Mouse (Mus musculus) activated CD4-positive, CD25-positive, alpha-beta regulatory T cell, adult 4 months (primary cell): ENCODE results near the gene Uqcc3. TPM values are rescaled to one million over a fixed set of nuclear protein-coding genes. Genes with fewer than 3 reads are reported as not detected.
"Not testable (repeated sequence)": the region's sequence is repeated elsewhere in the genome, so short reads cannot be mapped to it uniquely, and the experiment has no call there.

Experiments
- ATAC-seq: one replicate; pipeline ENCODE4 v1.8.0; 2017
- polyA plus RNA-seq, 2 experiments: library from polyadenylated mRNA; unstranded; fragments of 100-300 nt; shearing (Covaris generic); gene quantifications; one replicate each; pipeline ENCODE4 v1.2.1; 2017

The Uqcc3 gene
- polyA plus RNA-seq, 2 experiments from 2014 or later, result 85.8 to 90.4 TPM

DNA sequence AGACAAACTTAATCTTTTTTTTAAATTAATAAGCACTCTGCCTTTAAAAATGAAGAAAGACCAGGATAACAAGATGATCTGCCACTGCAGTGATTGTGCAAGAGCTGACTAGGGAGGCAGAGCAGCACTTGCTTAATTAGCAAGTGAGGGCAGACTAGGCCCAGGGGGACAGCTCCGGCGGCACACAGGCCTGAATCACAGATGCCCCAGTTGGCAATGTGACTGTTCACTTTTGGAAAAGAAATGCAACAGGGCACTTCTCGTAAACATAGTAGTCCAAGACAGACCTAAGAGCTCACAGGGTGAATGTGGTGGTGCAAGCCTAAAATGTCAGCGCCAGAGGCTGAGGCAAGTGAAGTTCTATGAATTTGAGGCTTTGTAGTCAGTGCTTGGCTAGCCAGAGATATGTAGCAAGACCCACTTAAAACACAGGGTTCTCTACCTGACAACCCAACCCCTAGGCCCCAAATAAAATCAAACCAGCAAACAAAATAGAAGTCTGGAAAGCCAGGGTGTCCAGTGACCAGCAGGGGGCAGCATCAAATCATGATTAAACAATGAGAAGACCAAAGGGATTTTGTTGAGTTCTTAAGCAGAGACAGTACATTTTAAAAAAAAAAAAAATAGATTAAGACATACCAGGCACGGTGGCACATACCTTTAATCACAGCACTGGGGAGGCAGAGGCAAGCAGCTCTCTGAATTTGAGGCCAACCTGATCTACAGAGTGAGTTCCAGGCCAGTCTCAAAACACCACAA is 36.2 kb downstream of the Uqcc3 start:
- no peak for ATAC-seq

DNA sequence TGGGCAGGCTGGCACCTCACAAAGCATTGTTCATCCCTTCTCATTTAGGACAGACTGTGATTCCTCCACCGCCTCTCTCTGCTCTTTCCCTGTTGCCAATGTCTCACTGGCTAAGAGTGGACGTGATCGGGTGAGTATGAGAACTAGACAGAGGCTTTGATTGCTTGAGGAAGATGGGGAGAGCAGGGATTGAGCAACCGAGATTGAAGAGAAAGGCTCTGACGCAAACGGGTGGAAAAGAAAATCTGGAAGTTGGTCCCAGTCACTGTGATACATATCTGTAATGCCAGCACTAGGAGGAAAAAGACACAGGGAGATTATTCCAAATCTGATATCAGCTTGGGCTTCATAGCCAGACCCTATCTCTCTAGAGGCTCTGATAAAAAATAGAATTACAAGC is 37.8 kb downstream of the Uqcc3 start:
- no peak for ATAC-seq

DNA sequence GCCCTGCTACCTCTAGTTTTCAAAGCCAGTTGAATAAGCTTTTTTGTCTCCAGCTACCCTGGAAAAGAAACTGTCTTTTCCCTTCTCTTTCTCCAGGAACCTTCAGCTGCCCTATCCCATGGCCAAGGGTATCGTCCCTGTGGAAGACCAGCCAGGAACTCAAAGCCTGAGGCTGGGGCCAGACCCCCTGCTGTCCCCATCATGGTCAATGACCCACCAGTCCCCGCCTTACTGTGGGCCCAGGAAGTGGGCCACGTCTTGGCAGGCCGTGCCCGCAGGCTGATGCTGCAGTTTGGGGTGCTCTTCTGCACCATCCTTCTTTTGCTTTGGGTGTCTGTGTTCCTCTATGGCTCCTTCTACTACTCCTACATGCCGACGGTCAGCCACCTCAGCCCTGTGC is 39.7 kb downstream of the Uqcc3 start:
- no peak for ATAC-seq

DNA sequence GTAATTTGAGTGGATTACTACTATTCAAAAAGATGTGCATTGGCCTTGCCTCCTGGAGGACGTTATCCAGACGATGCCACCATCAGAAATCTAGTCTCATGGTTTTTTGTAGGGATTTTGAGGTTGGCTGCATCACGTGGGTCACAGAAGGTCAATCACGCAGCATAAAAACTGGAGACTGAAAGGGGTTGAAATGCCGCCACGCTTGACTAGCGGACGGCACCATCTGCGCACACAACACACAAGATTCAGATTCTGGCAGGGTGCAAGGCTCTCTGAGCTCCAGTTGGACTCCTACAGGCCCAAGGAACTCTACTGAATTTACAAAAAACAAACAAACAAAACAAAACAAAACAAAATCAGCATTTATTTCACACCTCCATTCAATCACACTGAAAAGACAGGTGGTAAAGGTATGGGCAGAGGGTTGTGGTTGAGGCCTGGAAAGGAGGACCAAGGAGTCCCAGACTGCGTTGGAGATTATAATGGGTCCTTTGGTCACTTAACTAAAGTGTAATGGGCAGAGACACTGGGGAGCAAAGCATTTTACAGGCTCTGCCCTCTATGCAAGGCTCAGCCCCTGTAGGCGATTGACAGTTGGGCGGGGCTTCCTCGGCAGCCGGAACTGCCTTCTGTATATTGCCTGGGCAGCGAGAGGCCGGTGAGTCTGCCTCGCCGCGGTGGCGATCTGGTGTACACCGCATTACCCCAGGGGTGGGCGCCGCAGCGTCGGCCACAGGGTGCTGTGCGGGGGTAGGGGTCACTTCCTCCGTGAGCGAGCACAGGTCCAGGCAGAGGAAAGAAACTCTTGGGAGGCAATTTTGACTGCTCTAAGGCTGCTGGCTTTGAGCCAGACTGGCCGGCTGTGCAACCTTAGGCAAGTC is 40.6 kb downstream of the Uqcc3 start:
- ATAC-seq, result peak; percentile 17

DNA sequence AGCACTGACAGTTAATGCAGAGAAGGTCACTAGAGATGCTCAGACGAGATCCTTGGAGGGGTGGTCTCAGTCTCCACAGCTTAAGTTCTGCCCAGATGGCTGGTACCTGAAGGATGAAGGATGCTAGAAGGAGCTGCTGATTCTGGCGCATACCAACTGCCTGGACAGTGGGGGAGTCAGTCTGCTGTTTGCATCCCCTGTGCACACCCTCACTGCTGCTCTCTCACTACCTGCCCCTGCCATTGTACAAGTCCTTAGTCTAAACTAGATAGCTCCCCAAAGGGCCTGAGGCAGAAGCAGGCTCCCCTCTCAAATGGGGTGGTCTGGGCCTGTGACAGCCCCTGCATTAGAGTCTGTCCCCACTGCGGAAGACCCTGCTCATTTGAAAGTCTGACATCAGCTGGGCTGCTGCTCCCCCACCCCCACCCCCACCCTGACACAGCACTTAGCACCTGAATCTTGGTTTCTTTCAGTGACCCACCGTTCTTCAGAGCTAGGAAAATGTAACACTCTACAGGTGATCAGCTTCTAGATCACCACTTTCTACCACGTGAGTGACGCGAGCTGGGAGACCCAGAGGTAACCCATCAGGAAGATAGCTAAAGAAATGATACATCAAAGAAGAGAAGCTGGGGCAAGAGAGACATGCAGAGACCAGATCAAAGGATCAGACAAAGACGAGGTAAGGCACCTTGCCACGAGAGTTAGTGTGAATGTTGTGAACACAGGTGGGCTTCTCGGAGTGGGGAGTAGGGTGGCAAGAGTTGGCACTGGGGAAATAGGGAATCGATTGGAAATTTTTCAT is 41.4 kb downstream of the Uqcc3 start, which contains the start of gene Gng3:
Gng3 (minus strand) TSS at position 92 of the 805 bp plus-strand sequence.
- no peak for ATAC-seq

DNA sequence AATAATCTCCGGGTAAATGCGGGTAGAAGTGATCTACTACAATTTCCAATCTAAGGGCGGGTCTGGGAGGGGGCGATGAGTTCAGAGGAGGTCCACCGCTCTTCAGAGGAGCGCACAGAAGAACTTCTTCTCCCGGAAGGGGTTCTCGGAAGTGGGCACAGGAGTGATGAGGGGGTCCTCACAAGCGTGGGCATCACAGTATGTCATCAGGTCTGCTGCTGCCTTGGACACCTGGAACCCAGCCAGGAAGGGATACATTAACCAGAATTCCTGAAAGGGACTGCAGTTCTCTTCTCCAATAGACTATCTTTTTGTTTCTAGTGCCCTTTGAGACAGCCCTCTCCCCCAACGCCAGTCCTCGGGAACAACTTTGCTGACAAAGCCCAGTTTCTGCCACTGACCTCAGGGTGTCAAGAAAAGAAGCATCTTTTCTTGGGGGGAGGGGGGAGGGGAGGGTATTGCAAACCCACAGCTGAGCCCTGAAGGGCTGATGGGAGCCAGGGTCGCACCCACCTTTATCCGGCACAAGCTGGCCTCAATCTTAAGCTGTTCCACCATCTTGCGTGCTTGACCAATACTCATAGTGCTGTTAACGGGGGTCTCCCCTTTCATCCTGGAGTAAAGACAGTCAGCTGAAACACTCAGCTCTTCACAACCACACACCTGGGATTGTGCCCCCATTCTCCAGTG is 42.5 kb downstream of the Uqcc3 start:
- ATAC-seq, result no peak

DNA sequence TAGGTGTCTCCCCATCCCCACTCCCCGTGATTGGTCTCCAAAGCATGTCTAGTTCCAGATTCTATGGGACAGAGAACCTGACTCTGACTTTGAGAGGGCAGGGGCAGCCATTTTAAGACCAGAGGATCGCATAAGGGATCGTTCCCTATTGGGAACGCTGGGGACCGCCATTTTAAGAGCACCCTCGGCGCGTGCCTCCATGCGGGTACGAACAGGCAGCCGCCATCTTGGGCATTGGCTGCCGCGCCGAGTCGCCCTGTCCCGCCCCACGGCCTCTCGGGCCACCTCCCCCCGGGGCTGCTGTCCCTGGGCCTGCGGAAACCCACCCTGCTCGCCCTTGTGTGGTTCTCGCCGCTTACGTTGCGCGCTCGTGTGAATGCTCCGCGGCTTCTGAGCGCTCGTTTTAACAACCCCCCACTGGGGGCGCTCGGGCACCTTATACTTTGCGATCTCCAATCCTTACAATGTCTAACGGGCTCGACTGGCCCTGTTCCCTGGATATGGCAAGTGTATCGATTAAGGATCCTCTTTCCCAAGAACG is 43.4 kb downstream of the Uqcc3 start, which contains the start of gene Bscl2:
Bscl2 (plus strand) TSS at position 217 of the 541 bp plus-strand sequence.
- peak; percentile 67 for ATAC-seq

DNA sequence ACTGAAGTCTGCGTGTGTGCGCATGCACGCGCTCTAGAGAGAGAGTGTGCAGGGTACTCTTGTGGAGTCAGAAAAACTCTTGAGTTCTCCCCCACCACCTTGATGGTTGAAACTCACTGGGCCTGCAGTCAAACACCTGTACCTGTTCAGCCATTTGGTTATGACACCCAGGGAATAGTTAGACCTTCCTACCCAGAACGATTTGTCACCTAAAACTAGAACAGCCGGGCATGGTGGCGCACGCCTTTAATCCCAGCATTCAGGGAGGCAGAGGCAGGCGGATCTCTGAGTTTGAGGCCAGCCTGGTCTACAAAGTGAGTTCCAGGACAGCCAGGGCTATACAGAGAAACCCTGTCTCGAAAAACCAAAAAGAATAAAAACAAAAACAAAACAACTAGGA is 44.4 kb downstream of the Uqcc3 start:
- not testable (repeated sequence) for ATAC-seq

DNA sequence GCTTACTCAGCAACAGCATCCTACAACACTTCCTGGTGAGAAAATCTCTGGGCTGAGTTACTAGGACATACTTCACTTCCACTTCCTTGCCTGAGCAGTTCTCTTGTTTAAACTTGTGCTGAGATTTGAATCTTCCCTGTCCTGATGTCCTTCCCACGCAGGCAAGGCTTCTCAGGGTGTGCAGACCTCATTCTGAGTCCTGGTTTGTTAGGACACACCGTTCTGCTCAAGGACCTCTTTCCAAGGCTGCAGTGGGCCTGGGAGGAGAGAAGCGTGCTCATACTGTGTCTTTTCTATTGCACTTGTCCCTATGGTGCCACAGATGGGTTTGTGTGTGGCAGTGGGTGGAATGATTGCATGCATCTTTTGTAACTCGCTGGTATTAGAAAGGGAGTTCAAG is 47.8 kb downstream of the Uqcc3 start:
- ATAC-seq, result no peak

DNA sequence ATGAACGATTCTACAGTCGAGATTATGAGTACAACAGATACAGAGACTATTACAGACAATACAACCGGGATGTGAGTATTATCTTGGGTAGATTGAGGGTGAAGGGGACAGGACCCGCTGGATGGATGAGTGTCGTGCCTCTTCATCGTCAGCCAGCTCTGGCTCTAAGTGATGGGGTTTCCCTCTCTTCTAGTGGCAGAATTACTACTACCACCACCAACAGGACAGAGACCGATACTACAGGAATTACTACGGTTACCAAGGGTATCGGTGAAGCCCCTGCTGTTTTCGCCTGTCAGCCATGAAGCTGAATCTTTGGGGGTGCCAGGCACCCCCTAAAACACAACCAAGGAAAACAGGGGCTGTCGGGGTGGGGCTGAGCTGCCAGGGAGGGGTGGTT is 49.5 kb downstream of the Uqcc3 start:
- ATAC-seq, result no peak

DNA sequence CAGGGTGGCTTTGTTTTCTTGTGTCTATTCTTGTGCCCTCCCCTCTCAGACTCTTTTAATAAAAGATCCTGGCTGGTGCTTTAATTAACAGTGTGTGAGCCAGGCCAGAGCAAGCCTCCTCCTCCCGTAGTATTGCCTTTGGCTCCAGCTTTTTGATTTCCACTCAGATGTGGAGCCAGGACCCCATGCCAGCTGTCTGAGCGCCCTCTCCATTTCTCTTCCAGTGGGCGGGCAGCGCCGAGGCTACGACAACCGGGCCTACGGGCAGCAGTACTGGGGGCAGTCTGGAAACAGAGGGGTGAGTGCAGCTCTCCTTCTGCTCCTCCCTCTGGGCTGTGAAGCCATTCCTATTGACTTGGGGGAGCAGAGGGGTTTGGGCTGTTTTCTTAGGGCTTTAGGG is 50.1 kb downstream of the Uqcc3 start:
- ATAC-seq, result no peak

Other genes with a start within 250 kb of the Uqcc3 start
- gene Chrm1, start 217.1 kb downstream of the Uqcc3 start, polyA plus RNA-seq, result not detected
- 10 to 100 TPM; 60.3 to 69.3 TPM for gene Slc3a2, start 157.6 kb downstream of the Uqcc3 start, polyA plus RNA-seq
- 10 to 100 TPM; 43.3 to 70.5 TPM for gene Wdr74, start 145.1 kb downstream of the Uqcc3 start, polyA plus RNA-seq
- gene 1700092M07Rik, start 140.2 kb downstream of the Uqcc3 start, polyA plus RNA-seq, result not detected
- 100 to 1,000 TPM; 109 to 113 TPM for gene Stx5a, start 139.5 kb downstream of the Uqcc3 start, polyA plus RNA-seq
- gene Nxf1, start 123.8 kb downstream of the Uqcc3 start, polyA plus RNA-seq, result 100 to 1,000 TPM; 126 to 163 TPM
- gene Tmem223, start 109.9 kb downstream of the Uqcc3 start, polyA plus RNA-seq, result 100 to 1,000 TPM; 115 to 137 TPM
- 100 to 1,000 TPM in 1 of 2 experiments, 10 to 100 TPM in 1; 98.5 to 110 TPM for gene Tmem179b, start 106.5 kb downstream of the Uqcc3 start, polyA plus RNA-seq
- 1 to 10 TPM; 3.5 to 6.9 TPM for gene Taf6l, start 94.5 kb downstream of the Uqcc3 start, polyA plus RNA-seq
- gene Polr2g, start 82.3 kb downstream of the Uqcc3 start, polyA plus RNA-seq, result 100 to 1,000 TPM; 171 to 186 TPM
- 1 to 10 TPM; 2.1 TPM for gene Zbtb3, start 78.4 kb downstream of the Uqcc3 start, polyA plus RNA-seq
- 10 to 100 TPM; 39.9 to 43.8 TPM for gene Ttc9c, start 61.6 kb downstream of the Uqcc3 start, polyA plus RNA-seq
- 1 to 10 TPM; 6.0 to 6.1 TPM for gene Hnrnpul2, start 60.9 kb downstream of the Uqcc3 start, polyA plus RNA-seq
- not detected for gene AC129217.1, start 51.1 kb downstream of the Uqcc3 start, polyA plus RNA-seq
- gene Bscl2, start 43.5 kb downstream of the Uqcc3 start, polyA plus RNA-seq, result 100 to 1,000 TPM in 1 of 2 experiments, 10 to 100 TPM in 1; 93.4 to 102 TPM
- gene Gng3, start 41.7 kb downstream of the Uqcc3 start, polyA plus RNA-seq, result 1 to 10 TPM in 1 of 2 experiments, under 1 TPM in 1; 0.42 to 1.2 TPM
- gene Lrrn4cl, start 30.2 kb downstream of the Uqcc3 start, polyA plus RNA-seq, result not detected
- gene Ubxn1, start 9.4 kb downstream of the Uqcc3 start, polyA plus RNA-seq, result 10 to 100 TPM; 62.6 to 75.9 TPM
- 10 to 100 TPM; 63.2 to 70.9 TPM for gene Lbhd1, start 2.8 kb upstream of the Uqcc3 start, polyA plus RNA-seq
- not detected for gene Gm49403, start 3.0 kb upstream of the Uqcc3 start, polyA plus RNA-seq
- 100 to 1,000 TPM; 112 to 130 TPM for gene 1810009A15Rik, start 7.9 kb upstream of the Uqcc3 start, polyA plus RNA-seq
- gene Gm49416, start 8.0 kb upstream of the Uqcc3 start, polyA plus RNA-seq, result 1 to 10 TPM in 1 of 2 experiments, not detected in 1; 1.5 TPM
- 10 to 100 TPM in 1 of 2 experiments, 1 to 10 TPM in 1; 8.9 to 12.2 TPM for gene Ints5, start 12.1 kb upstream of the Uqcc3 start, polyA plus RNA-seq
- gene Ganab, start 17.1 kb upstream of the Uqcc3 start, polyA plus RNA-seq, result 10 to 100 TPM; 40.0 to 57.3 TPM
- 10 to 100 TPM; 16.3 to 18.6 TPM for gene B3gat3, start 39.5 kb upstream of the Uqcc3 start, polyA plus RNA-seq
- 10 to 100 TPM in 1 of 2 experiments, 1 to 10 TPM in 1; 7.7 to 11.6 TPM for gene Rom1, start 48.4 kb upstream of the Uqcc3 start, polyA plus RNA-seq
- 10 to 100 TPM; 20.4 to 25.1 TPM for gene Eml3, start 48.6 kb upstream of the Uqcc3 start, polyA plus RNA-seq
- gene Mta2, start 61.0 kb upstream of the Uqcc3 start, polyA plus RNA-seq, result 100 to 1,000 TPM in 1 of 2 experiments, 10 to 100 TPM in 1; 58.5 to 101 TPM
- 10 to 100 TPM; 21.3 to 25.1 TPM for gene Tut1, start 72.9 kb upstream of the Uqcc3 start, polyA plus RNA-seq
- gene Eef1g, start 86.1 kb upstream of the Uqcc3 start, polyA plus RNA-seq, result 100 to 1,000 TPM; 589 to 842 TPM
- gene Ahnak, start 108.4 kb upstream of the Uqcc3 start, polyA plus RNA-seq, result 10 to 100 TPM; 47.2 to 60.1 TPM
- not detected for gene Scgb1a1, start 207.0 kb upstream of the Uqcc3 start, polyA plus RNA-seq